Mouse (Mus musculus) CH12.LX (cell line): ENCODE measurements around the gene Ubqln1.

Experiments
- CHD2 ChIP-seq: IDR thresholded peaks from 2 replicates; pipeline ENCODE4 v1.6.1; 2011; ENCODE audit warnings: low read length, improper control_type of control experiment
- CTCF ChIP-seq, 2 experiments: IDR thresholded peaks in 1 of 2; conservative IDR thresholded peaks in 1 of 2; 2 replicates each; pipeline ENCODE4 v1.5.1; 2011 to 2012; ENCODE audit warnings: low read depth in 2 of 2, low read length in 2 of 2, improper control_type of control experiment in 1 of 2, inconsistent platforms in 1 of 2, mild to moderate bottlenecking in 1 of 2, moderate library complexity in 1 of 2
- KAT2A ChIP-seq: IDR thresholded peaks from 2 replicates; pipeline ENCODE4 v1.6.1; 2012; ENCODE audit warnings: low read length, improper control_type of control experiment, inconsistent platforms; ENCODE audit not compliant: insufficient replicate concordance
- MAZ ChIP-seq: IDR thresholded peaks from 2 replicates; pipeline ENCODE4 v1.6.1; 2012; ENCODE audit warnings: low read depth, mild to moderate bottlenecking, inconsistent platforms, low read length, improper control_type of control experiment, moderate library complexity
- NRF1 ChIP-seq: IDR thresholded peaks from 2 replicates; pipeline ENCODE4 v1.6.1; 2014; ENCODE audit warnings: low read depth, mild to moderate bottlenecking, inconsistent platforms, low read length, improper control_type of control experiment, moderate library complexity
- POLR2A ChIP-seq: IDR thresholded peaks from 2 replicates; pipeline ENCODE4 v1.6.1; 2011; ENCODE audit warnings: low read depth, mild to moderate bottlenecking, improper control_type of control experiment, low read length

DNA sequence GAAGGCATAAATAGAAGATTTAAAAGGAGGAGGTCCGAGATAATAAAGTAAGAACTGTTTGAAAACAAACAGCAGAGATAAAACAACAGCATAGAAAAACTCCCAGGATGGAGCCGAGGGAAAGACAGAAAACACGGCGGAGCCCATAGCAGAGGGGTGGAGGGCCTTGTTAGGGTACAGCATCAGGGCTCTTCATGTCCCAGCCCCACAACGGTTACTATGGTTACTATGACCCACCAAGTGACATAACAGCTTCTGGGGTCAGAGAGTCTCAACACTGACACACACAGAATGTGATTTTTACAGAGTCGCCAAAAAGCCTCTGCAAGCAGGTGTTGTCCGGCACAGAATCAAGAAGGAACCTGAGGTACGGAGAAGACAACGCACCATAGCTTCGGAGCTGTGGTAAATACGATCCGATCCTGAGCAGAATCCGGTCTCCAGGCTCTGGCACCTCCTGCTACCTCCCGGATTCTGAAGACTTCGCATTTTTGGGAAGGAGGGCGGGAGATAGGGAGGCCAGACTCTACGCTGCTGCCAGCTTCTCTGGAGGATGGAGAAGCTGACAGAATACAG lies 67.1 kb downstream of the Ubqln1 start:
- TF ChIP-seq CTCF (conservative IDR thresholded peaks at IDR 0.05 in 1 of 2, IDR thresholded peaks at IDR 0.05 in 1 of 2; ENCODE audit: low read depth in 2 of 2, low read length in 2 of 2): no peak
- TF ChIP-seq KAT2A: no peak
- no peak for TF ChIP-seq MAZ
- no peak for TF ChIP-seq POLR2A
- TF ChIP-seq CHD2: no peak
- TF ChIP-seq NRF1: no peak
